Mouse (Mus musculus) embryonic fibroblast, embryonic 13.5 days (primary cell): ENCODE data around the gene Pgm5.

ENCODE experiments used
- CTCF ChIP-seq: IDR thresholded peaks from 2 replicates; pipeline ENCODE4 v1.5.1; 2011; ENCODE audit warnings: mild to moderate bottlenecking, control low read depth, low read length, moderate library complexity, borderline replicate concordance; ENCODE audit not compliant: insufficient read depth
- POLR2A ChIP-seq: IDR thresholded peaks from 2 replicates; pipeline ENCODE4 v1.6.1; 2011; ENCODE audit warnings: low read depth, mild to moderate bottlenecking, control low read depth, low read length, moderate library complexity

GRCm38 (mm10) chr19:24705395-24705794 lies 156.3 kb downstream of the Pgm5 start:
- TF ChIP-seq POLR2A: no peak
- TF ChIP-seq CTCF: no peak
